Mouse (Mus musculus) MEL (cell line): ENCODE results near the gene Mpzl1. TPM values are rescaled to one million over a fixed set of nuclear protein-coding genes. Genes with fewer than 3 reads are reported as not detected.

ENCODE experiments used
- DNase-seq: peaks from one replicate; pipeline ENCODE4 v3.0.0; 2011; ENCODE audit warnings: low read depth, low spot score
- H3K27ac ChIP-seq: 2 replicates; pipeline ENCODE4 v1.5.1; 2012; ENCODE audit warnings: low read depth, mild to moderate bottlenecking, control low read depth, low read length, moderate library complexity; ENCODE audit not compliant: control insufficient read depth
- H3K27me3 ChIP-seq, 2 experiments: fragments of 150-350 bp in 1 of 2; sonication (generic) in 1 of 2; 2 replicates each; pipeline ENCODE4 v1.6.1; 2012; ENCODE audit warnings: low read length in 2 of 2, mild to moderate bottlenecking in 2 of 2, improper control_type of control experiment in 1 of 2, moderate library complexity in 1 of 2; ENCODE audit not compliant: insufficient read depth in 2 of 2, control insufficient read depth in 1 of 2
- H3K36me3 ChIP-seq, 2 experiments: 2 replicates each; pipeline ENCODE4 v1.6.1; 2012 to 2014; ENCODE audit warnings: low read length in 2 of 2, improper control_type of control experiment in 1 of 2, inconsistent platforms in 1 of 2, mild to moderate bottlenecking in 1 of 2; ENCODE audit not compliant: insufficient read depth in 2 of 2, control insufficient read depth in 1 of 2
- H3K4me1 ChIP-seq, 2 experiments: fragments of 150-350 bp in 1 of 2; sonication (generic) in 1 of 2; 2 replicates each; pipeline ENCODE4 v1.6.1; 2012; ENCODE audit warnings: low read length in 2 of 2, improper control_type of control experiment in 1 of 2, mild to moderate bottlenecking in 1 of 2; ENCODE audit not compliant: insufficient read depth in 2 of 2, control insufficient read depth in 1 of 2
- H3K4me3 ChIP-seq, 2 experiments: fragments of 150-350 bp in 1 of 2; sonication (generic) in 1 of 2; 2 replicates each; pipeline ENCODE4 v1.5.1; 2012; ENCODE audit warnings: low read depth in 2 of 2, low read length in 2 of 2, mild to moderate bottlenecking in 2 of 2, moderate library complexity in 2 of 2, control low read depth in 1 of 2, improper control_type of control experiment in 1 of 2; ENCODE audit not compliant: control insufficient read depth in 1 of 2, insufficient read depth in 1 of 2
- H3K79me2 ChIP-seq: 2 replicates; pipeline ENCODE4 v1.6.1; 2012; ENCODE audit warnings: mild to moderate bottlenecking, low read length, moderate library complexity; ENCODE audit not compliant: control insufficient read depth, poor library complexity, insufficient read depth
- H3K9ac ChIP-seq: 2 replicates; pipeline ENCODE4 v1.6.1; 2012; ENCODE audit warnings: low read depth, mild to moderate bottlenecking, control low read depth, low read length, moderate library complexity; ENCODE audit not compliant: control insufficient read depth, poor library complexity, severe bottlenecking
- H3K9me3 ChIP-seq: fragments of 150-350 bp; sonication (generic); replicated peaks from 2 replicates; pipeline ENCODE4 v1.6.1; 2012; ENCODE audit warnings: mild to moderate bottlenecking, low read length, improper control_type of control experiment, moderate library complexity; ENCODE audit not compliant: insufficient read depth
- CHD1 ChIP-seq: IDR thresholded peaks from 2 replicates; pipeline ENCODE4 v1.6.1; 2012; ENCODE audit warnings: low read depth, mild to moderate bottlenecking, inconsistent platforms, low read length, improper control_type of control experiment
- E2F4 ChIP-seq: IDR thresholded peaks from 2 replicates; pipeline ENCODE4 v1.6.1; 2011; ENCODE audit warnings: low read depth, low read length, improper control_type of control experiment, borderline replicate concordance
- EP300 ChIP-seq, 2 experiments: IDR thresholded peaks; 2 replicates each; pipeline ENCODE4 v1.6.1; 2011; ENCODE audit warnings: improper control_type of control experiment in 2 of 2, low read length in 2 of 2, low read depth in 1 of 2, mild to moderate bottlenecking in 1 of 2
- ETS1 ChIP-seq: IDR thresholded peaks from 2 replicates; pipeline ENCODE4 v1.6.1; 2012; ENCODE audit warnings: low read depth, mild to moderate bottlenecking, inconsistent platforms, low read length, improper control_type of control experiment, moderate library complexity
- GABPA ChIP-seq: IDR thresholded peaks from 2 replicates; pipeline ENCODE4 v1.6.1; 2012; ENCODE audit warnings: low read depth, mild to moderate bottlenecking, inconsistent platforms, low read length, improper control_type of control experiment, moderate library complexity
- GATA1 ChIP-seq: IDR thresholded peaks from 2 replicates; pipeline ENCODE4 v1.6.1; 2011; ENCODE audit warnings: low read depth, low read length, improper control_type of control experiment
- HCFC1 ChIP-seq: IDR thresholded peaks from 2 replicates; pipeline ENCODE4 v1.6.1; 2012; ENCODE audit warnings: low read depth, mild to moderate bottlenecking, inconsistent platforms, low read length, improper control_type of control experiment, moderate library complexity
- JUND ChIP-seq: IDR thresholded peaks from 2 replicates; pipeline ENCODE4 v1.6.1; 2011; ENCODE audit warnings: low read depth, mild to moderate bottlenecking, improper control_type of control experiment, low read length
- MAX ChIP-seq: IDR thresholded peaks from 2 replicates; pipeline ENCODE4 v1.6.1; 2011; ENCODE audit warnings: low read length, improper control_type of control experiment
- MAZ ChIP-seq: IDR thresholded peaks from 2 replicates; pipeline ENCODE4 v1.6.1; 2012; ENCODE audit warnings: low read depth, mild to moderate bottlenecking, inconsistent platforms, low read length, improper control_type of control experiment
- MYB ChIP-seq: IDR thresholded peaks from 2 replicates; pipeline ENCODE4 v1.6.1; 2011; ENCODE audit warnings: mild to moderate bottlenecking, low read depth, low read length, improper control_type of control experiment
- MYC ChIP-seq: IDR thresholded peaks from 2 replicates; pipeline ENCODE4 v1.6.1; 2011; ENCODE audit warnings: low read depth, mild to moderate bottlenecking, low read length, improper control_type of control experiment, moderate library complexity
- NELFE ChIP-seq: IDR thresholded peaks from 2 replicates; pipeline ENCODE4 v1.6.1; 2011; ENCODE audit warnings: low read depth, low read length, improper control_type of control experiment
- NRF1 ChIP-seq: IDR thresholded peaks from 2 replicates; pipeline ENCODE4 v1.6.1; 2014; ENCODE audit warnings: low read depth, mild to moderate bottlenecking, inconsistent platforms, low read length, improper control_type of control experiment, moderate library complexity; ENCODE audit not compliant: poor library complexity, insufficient read depth, severe bottlenecking
- POLR2AphosphoS2 ChIP-seq: IDR thresholded peaks from 2 replicates; pipeline ENCODE4 v1.6.1; 2011; ENCODE audit warnings: low read length, improper control_type of control experiment
- POLR2AphosphoS5 ChIP-seq: IDR thresholded peaks from 2 replicates; pipeline ENCODE4 v1.6.1; 2012; ENCODE audit warnings: low read depth, borderline replicate concordance, mild to moderate bottlenecking, inconsistent platforms, low read length, moderate library complexity, mixed read lengths
- SMC3 ChIP-seq: IDR thresholded peaks from 2 replicates; pipeline ENCODE4 v1.6.1; 2011; ENCODE audit warnings: low read depth, low read length, improper control_type of control experiment
- TAL1 ChIP-seq: IDR thresholded peaks from 2 replicates; pipeline ENCODE4 v1.6.1; 2012; ENCODE audit warnings: mild to moderate bottlenecking, inconsistent platforms, low read length, moderate library complexity, mixed read lengths
- TBP ChIP-seq: IDR thresholded peaks from 2 replicates; pipeline ENCODE4 v1.8.0; 2011; ENCODE audit warnings: low read depth, low read length, improper control_type of control experiment
- ZC3H11A ChIP-seq: IDR thresholded peaks from 2 replicates; pipeline ENCODE4 v1.6.1; 2012; ENCODE audit warnings: low read depth, mild to moderate bottlenecking, inconsistent platforms, low read length, improper control_type of control experiment
- ZKSCAN1 ChIP-seq: IDR thresholded peaks from 2 replicates; pipeline ENCODE4 v1.6.1; 2012; ENCODE audit warnings: low read depth, mild to moderate bottlenecking, inconsistent platforms, low read length, improper control_type of control experiment, moderate library complexity
- ZNF384 ChIP-seq: IDR thresholded peaks from 2 replicates; pipeline ENCODE4 v1.6.1; 2012; ENCODE audit warnings: low read depth, mild to moderate bottlenecking, inconsistent platforms, low read length, improper control_type of control experiment
- polyA plus RNA-seq, 2 experiments: library from polyadenylated mRNA; stranded (reverse) in 1 of 2; unstranded in 1 of 2; fragments of >175 nt in 1 of 2; fragments of >200 nt in 1 of 2; gene quantifications; 2 replicates each; pipeline versions ENCODE4 v1.2.1 to v1.2.4; 2012; ENCODE audit warnings: low replicate concordance in 2 of 2, low read depth in 1 of 2; ENCODE audit not compliant: insufficient read length in 2 of 2, insufficient read depth in 1 of 2, missing spikeins in 1 of 2
- total RNA-seq: library from RNA; depleted of rRNA; stranded (reverse); fragments of 300-350 nt; gene quantifications from 2 replicates; pipeline ENCODE4 v1.2.3, GENCODE M21; 2012

The Mpzl1 gene
- total and polyA plus RNA-seq, 3 experiments, result 3.2 to 19.8 TPM; not detected in 1

- peaks cover 0 to 2% of the 10 kb centered on the region in 2 experiments; a peak in 1 of 4 replicates for H3K36me3 ChIP-seq
- H3K79me2 ChIP-seq, result no peaks in the 10 kb centered on the region
- peak; percentile 85 for DNase-seq
- TF ChIP-seq MYB (no peak), POLR2AphosphoS2 (peak; percentile 47; the same call in 1 of the 2 replicates), ETS1 (no peak), TAL1 (no peak), SMC3 (no peak), JUND (no peak), GATA1 (peak; percentile 71), NELFE (peak; percentile 23; the same call in 1 of the 2 replicates), POLR2AphosphoS5 (no peak), E2F4 (peak; percentile 94), MAX (no peak), ZKSCAN1 (no peak), EP300 (IDR thresholded peaks at IDR 0.05; ENCODE audit: low read depth in 1 of 2, low read length in 2 of 2) (peak; percentile 4 to 28; a peak in 2 of 4 replicates), HCFC1 (0 out of 2 replicates have a peak, but pooled peaks have one; percentile 43), ZC3H11A (no peak), CHD1 (no peak), GABPA (no peak), TBP (peak; percentile 79), ZNF384 (peak; percentile 69; the same call in 1 of the 2 replicates), MYC (no peak)
- H3K27me3 ChIP-seq, result no peaks in the 10 kb centered on the region
- no peaks in the 10 kb centered on the region for H3K9me3 ChIP-seq
- H3K4me1 ChIP-seq, result peaks cover 0 to 2% of the 10 kb centered on the region in 2 experiments; a peak in 2 of 4 replicates
- peak overlapping the region; percentile 64 to 71 for H3K4me3 ChIP-seq
- H3K27ac ChIP-seq, result peak overlapping the region; percentile 81
- H3K9ac ChIP-seq, result peak overlapping the region; percentile 63
Observed at GRCm38 (mm10) chr1:165635055-165635897, 938 bp upstream of the Mpzl1 start.

GRCm38 (mm10) chr1:165633345-165633744 is 993 bp downstream of the Mpzl1 start:
- no peak overlapping the region for H3K27ac ChIP-seq
- H3K27me3 ChIP-seq, result no peaks in the 10 kb centered on the region
- H3K4me1 ChIP-seq, result peaks cover under 1 to 6% of the 10 kb centered on the region in 2 experiments
- TF ChIP-seq NRF1, result no peak
- TF ChIP-seq MAZ, result 0 out of 2 replicates have a peak, but pooled peaks have one; percentile 39
- no peaks in the 10 kb centered on the region for H3K9me3 ChIP-seq
- H3K36me3 ChIP-seq, result peaks cover 0 to 4% of the 10 kb centered on the region in 2 experiments; a peak in 1 of 4 replicates
- no peaks in the 10 kb centered on the region for H3K79me2 ChIP-seq
- H3K4me3 ChIP-seq, result peak overlapping the region; percentile 49 to 66
- peak; percentile 35 for DNase-seq
- H3K9ac ChIP-seq, result peak overlapping the region; percentile 37
